Mouse (Mus musculus): ENCODE results near the gene Coq5. TPM values are rescaled to one million over a fixed set of nuclear protein-coding genes. Genes with fewer than 3 reads are reported as not detected.

The Coq5 gene
- 10 to 100 TPM; 17.6 to 19.3 TPM for total RNA-seq (2023)

GRCm38 (mm10) chr5:115279226-115280049 is at the start of gene Coq5:
Gene Coq5 (plus strand): TSS chr5:115279666.

GRCm38 (mm10) chr5:115235786-115236263 is 43.6 kb upstream of the Coq5 start, which contains the start of gene Pop5:
Gene Pop5 (plus strand): TSS chr5:115235836.

GRCm38 (mm10) chr5:115272812-115273548 is 6.5 kb upstream of the Coq5 start, which contains the start of gene Rnf10:
Gene Rnf10 (minus strand): TSS chr5:115272898.

DNA sequence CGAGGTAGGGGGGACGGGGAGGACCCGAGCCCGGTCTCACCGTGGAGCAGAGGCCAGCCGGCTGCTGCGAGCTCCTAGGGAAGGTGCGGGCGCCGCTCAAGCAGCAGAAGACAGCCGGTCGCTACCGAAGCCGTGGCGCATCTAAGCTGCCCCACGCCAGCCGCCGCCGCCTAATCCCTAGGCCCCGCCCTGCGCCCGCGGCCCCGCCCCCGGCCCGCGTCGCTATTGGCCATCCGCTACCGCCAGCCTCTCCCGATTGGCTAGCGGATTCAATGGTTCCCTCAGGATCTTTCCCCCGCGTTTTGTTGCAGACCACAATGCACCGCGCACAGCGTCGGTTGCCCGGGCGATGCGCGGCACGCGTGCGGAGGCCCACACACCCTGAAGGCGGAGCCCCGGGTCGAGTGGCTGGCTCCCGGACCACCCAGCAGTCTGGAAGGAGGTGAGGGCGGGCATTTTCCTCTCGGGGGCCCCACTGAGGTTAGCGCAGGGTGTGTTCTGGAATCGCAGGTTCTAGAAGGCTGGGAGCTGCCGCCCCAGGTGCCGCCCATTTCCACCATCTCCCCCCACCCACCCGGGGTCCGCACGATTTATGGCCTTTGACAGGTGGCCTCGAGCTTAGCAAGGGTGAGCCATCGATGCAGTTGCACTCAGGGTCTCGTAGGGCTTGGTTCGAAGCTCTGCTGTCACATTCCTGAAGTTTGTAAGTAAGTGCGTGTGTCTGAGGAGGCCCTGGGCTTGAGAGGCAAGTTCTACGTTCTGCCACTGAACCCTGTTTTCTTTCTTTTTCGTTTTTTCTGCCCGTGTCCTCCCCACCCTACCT is 21.5 kb downstream of the Coq5 start, which contains the start of gene Dynll1:
Gene Dynll1, minus strand, starts transcription at position 208 of the 823 bp plus-strand sequence.

DNA sequence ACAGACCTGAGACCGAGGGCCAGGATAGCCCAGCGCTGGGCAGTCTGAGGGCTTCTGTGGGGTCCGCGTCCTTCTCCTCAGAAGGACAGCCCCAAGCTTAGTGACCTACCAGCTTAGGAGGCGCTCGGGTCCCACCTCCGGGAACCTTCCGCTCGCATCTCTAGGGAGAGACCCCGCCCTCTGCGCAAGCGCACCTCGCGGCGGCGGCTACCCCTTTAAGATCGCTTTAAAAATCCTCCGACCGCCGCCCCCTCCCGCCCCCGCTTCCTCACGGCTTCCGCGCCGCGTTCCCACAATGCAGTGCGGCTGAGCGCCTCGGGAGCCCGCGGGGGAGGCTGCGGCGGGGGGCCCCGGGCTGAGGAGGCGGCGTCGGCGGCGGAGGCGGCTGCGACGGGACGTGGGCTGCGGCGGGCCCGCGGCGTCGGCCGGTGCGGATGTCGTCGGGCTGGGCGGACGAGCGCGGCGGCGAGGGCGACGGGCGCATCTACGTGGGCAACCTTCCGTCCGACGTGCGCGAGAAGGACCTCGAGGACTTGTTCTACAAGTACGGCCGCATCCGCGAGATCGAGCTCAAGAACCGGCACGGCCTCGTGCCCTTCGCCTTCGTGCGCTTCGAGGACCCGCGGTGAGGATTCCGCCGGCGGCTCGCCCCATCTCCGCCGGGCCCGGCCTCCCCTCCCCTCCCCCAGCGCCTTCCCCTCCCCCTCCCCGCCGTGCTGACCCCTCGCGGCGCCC is 47.6 kb downstream of the Coq5 start, which contains the start of gene Srsf9:
Gene Srsf9, plus strand, starts transcription at position 303 of the 735 bp plus-strand sequence.

GRCm38 (mm10) chr5:115340577-115341313 is 61.3 kb downstream of the Coq5 start, which contains the start of the genes Gatc and Triap1:
Gene Gatc (minus strand): TSS chr5:115341178.
Gene Triap1 (plus strand): TSS chr5:115341225.

Other genes with a start within 250 kb of the Coq5 start
- not detected for gene Gm10401, start 181.4 kb upstream of the Coq5 start, total RNA-seq (2023)
- 10 to 100 TPM; 27.5 to 31.8 TPM for gene Acads, start 160.3 kb upstream of the Coq5 start, total RNA-seq (2023)
- 10 to 100 TPM; 23.3 to 24.0 TPM for gene Unc119b, start 144.7 kb upstream of the Coq5 start, total RNA-seq (2023)
- gene Mlec, start 121.5 kb upstream of the Coq5 start, total RNA-seq (2023) = 10 to 100 TPM; 63.5 to 67.1 TPM
- gene Cabp1, start 85.3 kb upstream of the Coq5 start, total RNA-seq (2023) = not detected
- 10 to 100 TPM; 26.9 to 31.7 TPM for gene Pop5, start 43.8 kb upstream of the Coq5 start, total RNA-seq (2023)
- 100 to 1,000 TPM; 150 to 169 TPM for gene Rnf10, start 6.8 kb upstream of the Coq5 start, total RNA-seq (2023)
- 100 to 1,000 TPM; 216 to 251 TPM for gene Dynll1, start 21.3 kb downstream of the Coq5 start, total RNA-seq (2023)
- 10 to 100 TPM; 68.7 to 79.8 TPM for gene Srsf9, start 47.5 kb downstream of the Coq5 start, total RNA-seq (2023)
- 10 to 100 TPM; 19.0 to 20.6 TPM for gene Gatc, start 61.5 kb downstream of the Coq5 start, total RNA-seq (2023)
- 10 to 100 TPM; 25.1 to 28.6 TPM for gene Triap1, start 61.6 kb downstream of the Coq5 start, total RNA-seq (2023)
- gene Cox6a1, start 69.3 kb downstream of the Coq5 start, total RNA-seq (2023) = 100 to 1,000 TPM; 246 to 260 TPM
- gene Msi1, start 149.9 kb downstream of the Coq5 start, total RNA-seq (2023) = not detected
- gene Pla2g1b, start 186.6 kb downstream of the Coq5 start, total RNA-seq (2023) = not detected
- 10 to 100 TPM in 1 of 2 experiments, 1 to 10 TPM in 1; 8.0 to 11.5 TPM for gene Sirt4, start 205.1 kb downstream of the Coq5 start, total RNA-seq (2023)
- 100 to 1,000 TPM; 227 to 234 TPM for gene Pxn, start 227.0 kb downstream of the Coq5 start, total RNA-seq (2023)